Mouse (Mus musculus): ENCODE results near the gene Slc35d3. TPM values are rescaled to one million over a fixed set of nuclear protein-coding genes. Genes with fewer than 3 reads are reported as not detected.
A peak's percentile ranks its signal among the peaks of the same experiment; 100 is the strongest.

The Slc35d3 gene
- 1.8 and 1.9 TPM in 2 replicates for polyA plus RNA-seq (2016; fragmentation: Nextera tagmentation; extraction: Ambion mirVana)

DNA sequence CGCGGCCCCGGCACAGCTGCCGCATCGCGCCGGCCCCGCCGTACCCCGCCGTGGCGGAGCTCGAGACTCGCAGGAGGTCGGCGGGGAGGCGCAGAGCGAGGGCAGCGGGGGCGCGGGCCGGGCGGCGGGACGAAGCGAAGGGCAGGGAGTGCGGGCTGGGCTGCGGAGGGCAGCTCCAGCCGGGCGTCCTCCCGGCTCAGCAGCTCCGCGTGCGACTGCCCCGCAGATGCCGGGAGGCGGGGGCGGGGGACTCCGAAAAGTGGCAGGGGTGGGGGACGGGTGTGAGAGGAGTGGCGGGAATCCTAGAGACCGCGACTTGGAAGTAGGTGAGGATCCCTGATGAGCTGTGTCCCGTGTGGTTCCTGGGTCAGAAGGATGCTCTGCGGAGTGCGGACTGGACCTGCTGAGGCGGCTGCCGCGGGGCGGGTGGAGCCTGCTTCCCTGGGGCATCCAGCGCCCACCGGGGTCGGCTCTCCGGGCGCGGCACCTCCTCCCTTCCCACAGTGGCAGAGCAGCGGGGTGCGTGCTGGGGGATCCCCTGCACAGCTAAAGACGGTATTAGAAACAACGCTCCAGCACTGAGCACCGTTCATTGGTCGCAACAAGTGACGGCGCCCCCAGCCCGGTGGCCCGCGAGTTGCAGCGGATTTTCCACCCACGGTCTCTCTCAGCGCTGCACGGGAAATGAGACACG is at the start of gene Slc35d3:
Slc35d3 (minus strand) TSS at position 462 of the 694 bp plus-strand sequence.
- Histone ChIP-seq H3K9ac (peak within 1 kb of the TSS; percentile 65), H3K27me3 (replicated peaks) (peaks cover 72% of the 10 kb centered on the region), H3K4me2 (peak within 1 kb of the TSS; percentile 98), H3K27ac (ENCODE audit: poor library complexity, severe bottlenecking) (no peak within 1 kb of the TSS), H3K4me3 (peak within 1 kb of the TSS; percentile 60), H3K9me3 (replicated peaks) (no peaks in the 10 kb centered on the region), H3K4me1 (replicated peaks) (peaks cover 24% of the 10 kb centered on the region), H3K36me3 (no peaks in the 10 kb centered on the region)
- WGBS: under 1% methylated on average over 71 of the region's 72 CpGs
- peak; percentile 37; the same call in 1 of the 2 replicates for ATAC-seq (ENCODE audit: insufficient number of reproducible peaks, low FRiP score)

DNA sequence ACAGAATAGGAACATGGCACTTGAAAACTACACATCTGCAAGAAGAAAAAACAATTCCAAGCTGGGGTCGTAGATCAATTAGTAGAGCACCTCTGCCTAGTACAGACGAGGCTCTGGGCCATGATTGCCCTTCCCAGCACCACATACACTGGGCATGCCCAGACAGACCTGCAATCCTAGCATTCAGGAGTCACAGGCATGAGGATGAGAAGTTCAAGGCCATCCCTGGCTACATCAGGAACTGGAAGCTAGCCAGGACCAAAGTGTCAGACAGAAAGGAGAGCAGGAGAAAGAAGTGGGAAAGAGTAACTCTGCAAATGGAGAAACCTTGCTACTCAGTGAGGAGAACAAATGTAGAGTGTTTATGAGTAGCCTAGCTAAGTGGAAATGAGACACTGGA is 48.9 kb upstream of the Slc35d3 start:
- no peak for ATAC-seq (ENCODE audit: insufficient number of reproducible peaks, low FRiP score)
- peaks cover 17% of the 10 kb centered on the region for H3K36me3 ChIP-seq
- H3K4me3 ChIP-seq: no peak overlapping the region
- no peaks in the 10 kb centered on the region for H3K27me3 ChIP-seq (replicated peaks)
- 73% methylated on average over 2 of the region's 2 CpGs for WGBS
- H3K4me2 ChIP-seq: no peak overlapping the region
- H3K27ac ChIP-seq (ENCODE audit: poor library complexity, severe bottlenecking): no peak overlapping the region
- no peaks in the 10 kb centered on the region for H3K4me1 ChIP-seq (replicated peaks)
- H3K9me3 ChIP-seq (replicated peaks): no peaks in the 10 kb centered on the region
- no peak overlapping the region for H3K9ac ChIP-seq

DNA sequence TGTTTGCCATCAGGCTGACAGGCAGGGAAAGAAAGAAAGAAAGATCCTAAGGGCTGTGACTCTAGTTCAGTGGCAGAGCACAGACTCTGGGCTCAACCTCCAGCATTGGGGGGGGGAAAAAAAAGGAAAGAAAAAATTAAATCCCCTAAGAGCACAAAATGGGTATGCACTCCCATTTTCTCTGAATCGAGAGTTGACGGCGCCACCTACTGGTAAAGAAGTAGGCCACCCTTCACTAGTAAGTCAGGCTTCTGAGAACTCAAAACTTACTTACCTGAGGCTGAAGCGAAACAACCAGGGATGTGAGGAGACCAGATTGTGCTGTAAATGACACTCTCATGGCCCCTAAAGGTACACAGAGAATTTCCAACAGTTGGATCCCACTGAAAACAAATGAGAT is 42.7 kb upstream of the Slc35d3 start:
- H3K4me1 ChIP-seq (replicated peaks): no peaks in the 10 kb centered on the region
- no peak for ATAC-seq (ENCODE audit: insufficient number of reproducible peaks, low FRiP score)
- H3K27ac ChIP-seq (ENCODE audit: poor library complexity, severe bottlenecking): no peak overlapping the region
- no peaks in the 10 kb centered on the region for H3K27me3 ChIP-seq (replicated peaks)
- no peak overlapping the region for H3K4me3 ChIP-seq
- WGBS: 14% methylated on average over 4 of the region's 4 CpGs
- no peaks in the 10 kb centered on the region for H3K9me3 ChIP-seq (replicated peaks)
- peaks cover 9% of the 10 kb centered on the region; the same call in 1 of the 2 replicates for H3K36me3 ChIP-seq
- H3K9ac ChIP-seq: no peak overlapping the region
- H3K4me2 ChIP-seq: no peak overlapping the region

DNA sequence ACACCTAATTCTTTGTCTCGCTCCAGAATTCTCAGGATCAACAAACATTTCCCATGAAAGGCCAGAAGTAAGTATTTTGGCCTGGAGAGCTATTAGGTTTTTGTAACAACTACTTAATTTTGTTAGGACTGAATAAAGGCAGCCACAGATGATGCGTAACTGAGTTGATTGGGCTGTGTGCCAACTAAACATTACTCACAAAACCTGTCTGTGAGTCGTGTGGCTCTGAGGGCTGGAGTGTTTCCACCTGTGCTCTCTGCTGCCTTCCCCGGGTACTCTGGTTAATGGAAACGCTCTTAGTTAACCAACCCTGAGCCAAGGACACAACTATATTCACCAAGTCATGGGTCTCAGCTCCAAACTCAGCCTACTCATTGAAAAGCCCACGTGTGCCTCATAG is 41.9 kb upstream of the Slc35d3 start:
- no peak for ATAC-seq (ENCODE audit: insufficient number of reproducible peaks, low FRiP score)
- 78% methylated on average over 6 of the region's 6 CpGs for WGBS
- no peaks in the 10 kb centered on the region for H3K9me3 ChIP-seq (replicated peaks)
- no peaks in the 10 kb centered on the region for H3K4me1 ChIP-seq (replicated peaks)
- H3K27me3 ChIP-seq (replicated peaks): no peaks in the 10 kb centered on the region
- H3K9ac ChIP-seq: no peak overlapping the region
- no peak overlapping the region for H3K4me3 ChIP-seq
- no peak overlapping the region for H3K27ac ChIP-seq (ENCODE audit: poor library complexity, severe bottlenecking)
- H3K36me3 ChIP-seq: peaks cover 11% of the 10 kb centered on the region; the same call in 1 of the 2 replicates
- no peak overlapping the region for H3K4me2 ChIP-seq

DNA sequence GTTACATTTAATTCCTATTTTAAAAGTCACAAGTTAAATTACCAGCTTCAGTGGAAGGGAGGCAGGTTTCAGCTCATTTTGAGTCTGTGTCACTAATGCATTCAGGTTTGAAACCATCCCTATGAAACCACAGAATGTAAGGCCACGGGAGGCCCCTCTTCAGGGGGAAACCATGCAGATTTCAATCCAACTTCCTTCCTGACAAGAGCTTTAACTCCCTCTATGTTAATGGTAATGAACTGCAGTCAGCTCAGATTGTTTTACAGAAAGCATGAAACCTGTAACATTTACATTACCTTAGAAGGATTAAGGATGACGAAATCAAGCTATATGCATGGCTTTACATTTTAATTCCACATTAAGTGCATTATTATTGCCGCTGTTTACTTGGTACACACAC is 40.4 kb upstream of the Slc35d3 start:
- H3K4me2 ChIP-seq: no peak overlapping the region
- no peak overlapping the region for H3K9ac ChIP-seq
- WGBS: 55% methylated on average over 3 of the region's 3 CpGs

DNA sequence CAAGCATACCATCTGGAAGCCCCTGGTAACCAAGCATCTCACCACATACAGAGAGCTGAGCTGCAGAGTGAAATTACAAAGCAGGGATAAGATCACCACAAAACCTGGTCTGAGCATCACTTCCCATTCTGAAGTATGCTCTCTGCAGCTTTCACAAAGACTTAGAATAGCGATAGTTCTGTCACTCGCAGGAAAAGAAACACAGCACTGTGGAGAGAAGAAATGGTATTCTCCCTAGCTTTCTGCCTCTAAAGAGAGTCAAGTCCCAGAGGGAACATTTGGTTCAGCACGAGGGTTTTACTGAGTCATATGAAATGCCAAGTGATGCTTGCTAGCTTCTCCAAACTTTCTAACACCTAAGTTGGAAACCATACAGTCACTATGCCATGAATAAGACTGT is 38.6 kb upstream of the Slc35d3 start:
- 79% methylated on average over 3 of the region's 3 CpGs for WGBS
- no peak overlapping the region for H3K4me3 ChIP-seq
- H3K36me3 ChIP-seq: peaks cover 13% of the 10 kb centered on the region
- no peaks in the 10 kb centered on the region for H3K27me3 ChIP-seq (replicated peaks)
- H3K9me3 ChIP-seq (replicated peaks): no peaks in the 10 kb centered on the region
- no peak overlapping the region for H3K9ac ChIP-seq
- H3K27ac ChIP-seq (ENCODE audit: poor library complexity, severe bottlenecking): no peak overlapping the region
- H3K4me2 ChIP-seq: no peak overlapping the region
- no peaks in the 10 kb centered on the region for H3K4me1 ChIP-seq (replicated peaks)
- no peak for ATAC-seq (ENCODE audit: insufficient number of reproducible peaks, low FRiP score)

More for the DNA sequence above, 40.4 kb upstream of the Slc35d3 start:
- Histone ChIP-seq H3K4me1 (replicated peaks) (no peaks in the 10 kb centered on the region), H3K36me3 (peaks cover 10% of the 10 kb centered on the region; the same call in 1 of the 2 replicates), H3K4me3 (no peak overlapping the region), H3K9me3 (replicated peaks) (no peaks in the 10 kb centered on the region), H3K27me3 (replicated peaks) (no peaks in the 10 kb centered on the region), H3K27ac (ENCODE audit: poor library complexity, severe bottlenecking) (no peak overlapping the region)
- no peak for ATAC-seq (ENCODE audit: insufficient number of reproducible peaks, low FRiP score)

DNA sequence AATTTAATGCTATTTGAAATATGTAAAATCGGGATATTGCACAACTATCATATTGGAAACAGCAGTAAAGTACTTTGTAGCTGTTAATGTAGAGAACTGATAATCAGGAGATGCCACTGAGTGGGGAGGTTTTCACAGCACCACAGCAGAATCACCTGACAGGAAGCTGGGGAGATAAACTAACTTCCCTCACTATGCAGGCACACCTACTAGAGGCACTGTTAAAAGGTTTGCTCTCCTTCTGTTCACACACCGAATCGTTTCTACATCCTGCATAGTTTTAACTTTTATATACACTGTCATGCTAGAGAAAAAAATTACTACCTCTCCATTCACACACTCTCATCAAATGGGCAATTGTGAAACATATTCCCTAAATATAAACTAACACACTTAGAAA is 35.0 kb upstream of the Slc35d3 start:
- WGBS: 64% methylated on average over 3 of the region's 3 CpGs
- H3K36me3 ChIP-seq: peaks cover 16% of the 10 kb centered on the region
- no peak overlapping the region for H3K9ac ChIP-seq
- H3K27ac ChIP-seq (ENCODE audit: poor library complexity, severe bottlenecking): no peak overlapping the region
- H3K4me1 ChIP-seq (replicated peaks): no peaks in the 10 kb centered on the region
- ATAC-seq (ENCODE audit: insufficient number of reproducible peaks, low FRiP score): no peak
- H3K4me3 ChIP-seq: no peak overlapping the region
- no peak overlapping the region for H3K4me2 ChIP-seq
- H3K9me3 ChIP-seq (replicated peaks): no peaks in the 10 kb centered on the region
- no peaks in the 10 kb centered on the region for H3K27me3 ChIP-seq (replicated peaks)

DNA sequence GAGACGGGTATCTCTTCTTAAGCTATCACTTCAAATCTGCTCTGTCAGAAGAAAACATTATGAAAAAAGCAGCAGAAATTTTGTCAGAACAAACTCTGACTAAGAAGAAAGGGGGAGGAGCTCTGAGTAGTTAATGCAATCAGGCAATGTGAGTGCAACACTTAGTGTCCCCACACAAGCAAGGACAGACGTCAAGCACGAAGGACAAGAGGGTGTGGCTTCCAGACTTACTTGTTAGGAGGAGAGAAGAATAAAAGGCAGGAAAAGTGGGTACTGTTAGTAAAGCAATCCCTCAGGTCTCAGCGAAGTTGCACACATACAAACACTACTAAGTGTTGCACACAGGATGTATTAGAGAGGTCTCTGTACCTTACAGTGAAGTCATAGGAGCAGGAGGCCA is 33.1 kb upstream of the Slc35d3 start:
- Histone ChIP-seq H3K4me1 (replicated peaks) (no peaks in the 10 kb centered on the region), H3K9me3 (replicated peaks) (no peaks in the 10 kb centered on the region), H3K27ac (ENCODE audit: poor library complexity, severe bottlenecking) (no peak overlapping the region), H3K4me3 (no peak overlapping the region), H3K36me3 (peaks cover 16% of the 10 kb centered on the region), H3K27me3 (replicated peaks) (no peaks in the 10 kb centered on the region), H3K9ac (no peak overlapping the region), H3K4me2 (no peak overlapping the region)
- 64% methylated on average over 4 of the region's 4 CpGs for WGBS
- ATAC-seq (ENCODE audit: insufficient number of reproducible peaks, low FRiP score): no peak

DNA sequence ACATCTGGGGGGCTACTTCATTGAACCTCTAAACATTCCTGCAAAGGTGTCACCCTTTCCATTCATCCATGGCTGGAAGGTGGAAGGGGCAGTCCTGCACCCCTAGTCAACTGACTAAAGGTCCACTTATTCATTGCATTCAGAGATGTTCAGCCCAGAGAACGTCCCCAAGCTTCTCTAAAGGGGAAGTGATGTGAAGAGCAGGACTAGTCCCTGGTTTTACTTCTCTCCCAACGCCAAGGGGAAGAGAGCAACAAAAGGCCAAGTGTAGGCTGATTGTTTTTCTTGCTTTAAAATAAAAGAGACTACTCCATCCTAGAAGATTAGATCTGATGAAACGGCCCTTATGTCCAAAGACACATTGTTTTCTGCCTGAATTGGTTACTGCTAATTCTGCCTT is 29.2 kb upstream of the Slc35d3 start:
- H3K27ac ChIP-seq (ENCODE audit: poor library complexity, severe bottlenecking): no peak overlapping the region
- no peak overlapping the region for H3K9ac ChIP-seq
- H3K9me3 ChIP-seq (replicated peaks): no peaks in the 10 kb centered on the region
- no peaks in the 10 kb centered on the region for H3K4me1 ChIP-seq (replicated peaks)
- H3K4me3 ChIP-seq: no peak overlapping the region
- 59% methylated on average over 3 of the region's 3 CpGs for WGBS
- no peaks in the 10 kb centered on the region for H3K27me3 ChIP-seq (replicated peaks)
- H3K4me2 ChIP-seq: no peak overlapping the region
- no peak for ATAC-seq (ENCODE audit: insufficient number of reproducible peaks, low FRiP score)
- 0 out of 2 replicates have a peak, but pooled peaks cover 6% of the 10 kb centered on the region for H3K36me3 ChIP-seq

DNA sequence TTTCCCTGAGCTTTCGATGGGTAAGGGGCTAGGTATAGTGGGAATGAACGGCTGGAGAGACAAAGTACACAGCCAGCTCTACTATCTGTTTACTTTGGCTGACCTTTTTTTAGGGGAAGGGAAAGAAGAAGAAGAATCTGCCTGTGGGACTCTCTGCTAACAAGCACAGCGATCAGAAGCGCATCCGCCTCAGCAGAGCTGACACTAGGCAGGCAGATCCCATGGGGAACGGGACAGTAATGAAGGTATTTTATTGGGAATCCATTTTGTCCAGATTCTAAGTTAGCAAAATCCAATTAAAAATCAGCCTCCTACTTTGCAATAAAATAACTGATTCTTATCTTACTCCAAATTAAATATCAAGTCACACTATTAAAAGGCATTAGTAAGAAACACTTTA is 27.9 kb upstream of the Slc35d3 start:
- Histone ChIP-seq H3K36me3 (0 out of 2 replicates have a peak, but pooled peaks cover 2% of the 10 kb centered on the region), H3K27me3 (replicated peaks) (no peaks in the 10 kb centered on the region), H3K4me1 (replicated peaks) (no peaks in the 10 kb centered on the region), H3K9me3 (replicated peaks) (no peaks in the 10 kb centered on the region), H3K4me3 (no peak overlapping the region), H3K4me2 (no peak overlapping the region), H3K9ac (no peak overlapping the region), H3K27ac (ENCODE audit: poor library complexity, severe bottlenecking) (no peak overlapping the region)
- WGBS: 72% methylated on average over 6 of the region's 6 CpGs
- no peak for ATAC-seq (ENCODE audit: insufficient number of reproducible peaks, low FRiP score)

DNA sequence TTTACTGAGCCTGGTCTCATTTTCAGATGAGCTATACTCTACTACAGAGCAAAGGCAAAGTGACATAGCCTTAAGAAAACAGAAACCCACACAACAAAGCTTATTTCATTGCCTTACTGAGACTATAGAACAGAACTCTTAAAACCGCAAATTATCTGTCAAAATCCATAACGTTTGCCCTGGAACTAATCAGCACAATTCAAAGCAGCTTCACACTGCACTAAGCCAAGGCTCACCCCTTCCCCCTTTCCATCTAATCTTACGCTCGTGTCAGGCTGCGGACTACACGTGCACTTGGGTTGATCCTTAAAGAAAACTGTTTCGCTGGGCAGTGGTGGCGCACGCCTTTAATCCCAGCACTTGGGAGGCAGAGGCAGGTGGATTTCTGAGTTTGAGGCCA is 26.4 kb upstream of the Slc35d3 start:
- no peaks in the 10 kb centered on the region for H3K36me3 ChIP-seq
- H3K4me1 ChIP-seq (replicated peaks): peaks cover under 1% of the 10 kb centered on the region; the same call in 1 of the 2 replicates
- no peak for ATAC-seq (ENCODE audit: insufficient number of reproducible peaks, low FRiP score)
- no peaks in the 10 kb centered on the region for H3K9me3 ChIP-seq (replicated peaks)
- no peak overlapping the region for H3K27ac ChIP-seq (ENCODE audit: poor library complexity, severe bottlenecking)
- H3K4me3 ChIP-seq: no peak overlapping the region
- 80% methylated on average over 9 of the region's 9 CpGs for WGBS
- no peak overlapping the region for H3K9ac ChIP-seq
- H3K27me3 ChIP-seq (replicated peaks): no peaks in the 10 kb centered on the region
- H3K4me2 ChIP-seq: no peak overlapping the region

DNA sequence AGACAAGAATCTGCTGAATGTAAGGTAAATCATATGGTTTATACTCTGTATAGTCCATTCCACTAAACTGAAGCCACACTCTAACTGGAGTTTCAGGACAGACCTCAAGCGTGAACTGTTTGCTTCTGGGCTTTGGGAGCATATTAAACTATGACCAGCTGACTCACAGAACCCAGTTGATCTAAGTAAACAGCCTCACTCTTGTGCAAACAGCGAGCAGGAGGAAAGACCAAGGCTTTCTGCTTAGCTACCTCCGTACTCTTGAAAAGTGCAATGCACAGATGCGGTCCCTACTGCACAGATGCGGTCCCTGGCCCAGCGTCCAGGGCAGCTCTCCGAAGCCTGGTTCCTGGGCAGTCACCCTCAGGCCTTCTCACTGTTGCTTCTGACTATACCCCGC is 26.0 kb upstream of the Slc35d3 start:
- no peak overlapping the region for H3K27ac ChIP-seq (ENCODE audit: poor library complexity, severe bottlenecking)
- H3K9ac ChIP-seq: no peak overlapping the region
- no peak overlapping the region for H3K4me2 ChIP-seq
- H3K4me1 ChIP-seq (replicated peaks): peaks cover 3% of the 10 kb centered on the region; the same call in 1 of the 2 replicates
- no peaks in the 10 kb centered on the region for H3K27me3 ChIP-seq (replicated peaks)
- H3K4me3 ChIP-seq: no peak overlapping the region
- H3K9me3 ChIP-seq (replicated peaks): no peaks in the 10 kb centered on the region
- 87% methylated on average over 8 of the region's 8 CpGs for WGBS
- H3K36me3 ChIP-seq: no peaks in the 10 kb centered on the region
- no peak for ATAC-seq (ENCODE audit: insufficient number of reproducible peaks, low FRiP score)
